Mouse (Mus musculus) limb, embryonic 14.5 days (tissue): ENCODE measurements around the gene Tsfm. TPM values are rescaled to one million over a fixed set of nuclear protein-coding genes. Genes with fewer than 3 reads are reported as not detected.

Experiments
- ATAC-seq: fragments of 200-750 bp; cut with Nextera tagmentation; 2 replicates; pipeline ENCODE4 v1.8.0; 2017; ENCODE audit warnings: low read depth, moderate number of reproducible peaks, moderate TSS enrichment; ENCODE audit not compliant: low FRiP score
- DNase-seq: peaks from one replicate; pipeline ENCODE4 v3.0.0-alpha.2; 2015; ENCODE audit warnings: low spot score
- H3K27ac ChIP-seq: fragments of 300-500 bp; sonication (generic); replicated peaks from 2 replicates; pipeline ENCODE4 v1.5.1; 2014; ENCODE audit warnings: low read depth, mild to moderate bottlenecking, low read length, moderate library complexity, mixed read lengths
- H3K27me3 ChIP-seq: fragments of 300-500 bp; sonication (generic); 2 replicates; pipeline ENCODE4 v1.6.1; 2014; ENCODE audit warnings: low read length, mixed read lengths; ENCODE audit not compliant: control insufficient read depth, insufficient read depth
- H3K36me3 ChIP-seq: fragments of 300-500 bp; sonication (generic); 2 replicates; pipeline ENCODE4 v1.6.1; 2014; ENCODE audit warnings: mild to moderate bottlenecking, low read length, moderate library complexity, mixed read lengths; ENCODE audit not compliant: control insufficient read depth, insufficient read depth
- H3K4me1 ChIP-seq: fragments of 300-500 bp; sonication (generic); 2 replicates; pipeline ENCODE4 v1.6.1; 2014; ENCODE audit warnings: antibody characterized with exemption, low read length, mixed read lengths; ENCODE audit not compliant: control insufficient read depth, insufficient read depth
- H3K4me2 ChIP-seq: fragments of 300-500 bp; sonication (generic); replicated peaks from 2 replicates; pipeline ENCODE4 v1.6.1; 2014; ENCODE audit warnings: low read depth, mild to moderate bottlenecking, low read length, moderate library complexity; ENCODE audit not compliant: severe bottlenecking
- H3K4me3 ChIP-seq: fragments of 300-500 bp; sonication (generic); replicated peaks from 2 replicates; pipeline ENCODE4 v1.5.1; 2014; ENCODE audit warnings: low read length
- H3K9ac ChIP-seq: fragments of 300-500 bp; sonication (generic); 2 replicates; pipeline ENCODE4 v1.6.1; 2014; ENCODE audit warnings: mild to moderate bottlenecking, low read depth, low read length, moderate library complexity; ENCODE audit not compliant: severe bottlenecking
- H3K9me3 ChIP-seq: fragments of 300-500 bp; sonication (generic); 2 replicates; pipeline ENCODE4 v1.6.1; 2016; ENCODE audit warnings: low read length; ENCODE audit not compliant: control insufficient read depth
- POLR2A ChIP-seq: fragments of 200-500 bp; IDR thresholded peaks from 2 replicates; pipeline ENCODE4 v1.8.0; 2012; ENCODE audit warnings: inconsistent platforms, mild to moderate bottlenecking, moderate library complexity, borderline replicate concordance; ENCODE audit not compliant: insufficient read depth, insufficient read length; ENCODE audit errors: extremely low read depth
- WGBS: fragments of 180-500 bp; shearing (Covaris S2); extraction: QIAGEN DNeasy Blood & Tissue Kit; methylation state at CpG from one replicate; pipeline ENCODE4 v1.1.7; 2014; 5-methylcytosine and 5-hydroxymethylcytosine counted together
- polyA plus RNA-seq, 2 experiments: library from polyadenylated mRNA; depleted of rRNA in 1 of 2; stranded (reverse) in 1 of 2; unstranded in 1 of 2; fragments of >200 nt; fragmentation: Nextera tagmentation in 1 of 2; extraction: Ambion mirVana in 1 of 2; gene quantifications; 2 replicates each; pipeline versions ENCODE4 v1.2.1 to v1.2.3; 2012 to 2014

Tsfm gene
- polyA plus RNA-seq, 2 experiments: 55.8 to 65.2 TPM

- DNase-seq (no peak), ATAC-seq (no peak)
- peaks cover 25% of the 10 kb centered on the region for H3K36me3 ChIP-seq
- H3K4me1 ChIP-seq: peaks cover 16% of the 10 kb centered on the region; the same call in 1 of the 2 replicates
- H3K9ac ChIP-seq: peak overlapping the region; percentile 61
- H3K27me3 ChIP-seq: 0 out of 2 replicates have a peak, but pooled peaks cover 3% of the 10 kb centered on the region
- TF ChIP-seq POLR2A: no peak
- H3K4me2 ChIP-seq: peak overlapping the region; percentile 79
- no peaks in the 10 kb centered on the region for H3K9me3 ChIP-seq
- peak overlapping the region; percentile 65 for H3K4me3 ChIP-seq
- 76% methylated on average over 9 of the region's 9 CpGs for WGBS
- no peak overlapping the region for H3K27ac ChIP-seq
Observed at GRCm38 (mm10) chr10:127071203-127071602, 40.6 kb upstream of the Tsfm start.

- ATAC-seq: peak; percentile 92
- H3K4me1 ChIP-seq: peaks cover 16% of the 10 kb centered on the region; the same call in 1 of the 2 replicates
- 2% methylated on average over 36 of the region's 36 CpGs for WGBS
- peak within 1 kb of the TSS; percentile 87 for H3K4me2 ChIP-seq
- peak within 1 kb of the TSS; percentile 61 for H3K9ac ChIP-seq
- peak within 1 kb of the TSS; percentile 65 for H3K4me3 ChIP-seq
- H3K27me3 ChIP-seq: no peaks in the 10 kb centered on the region
- peak within 1 kb of the TSS; percentile 88 for H3K27ac ChIP-seq
- peak; percentile 92; the same call in 1 of the 2 replicates for TF ChIP-seq POLR2A
- H3K36me3 ChIP-seq: peaks cover 32% of the 10 kb centered on the region
- no peaks in the 10 kb centered on the region for H3K9me3 ChIP-seq
- peak; percentile 99 for DNase-seq
Observed at GRCm38 (mm10) chr10:127070190-127071121, 39.8 kb upstream of the Tsfm start, which contains the start of gene Tspan31. TSS of gene Tspan31 (minus strand) at chr10:127070264.

- DNase-seq: peak; percentile 79
- peak; percentile 73 for ATAC-seq
- WGBS: 8% methylated on average over 30 of the region's 30 CpGs
Observed at GRCm38 (mm10) chr10:127069281-127070189, 38.9 kb upstream of the Tsfm start.

GRCm38 (mm10) chr10:127068360-127069038, 37.9 kb upstream of the Tsfm start:
- 70% methylated on average over 9 of the region's 9 CpGs for WGBS
- no peak for TF ChIP-seq POLR2A
- Histone ChIP-seq H3K9ac (peak overlapping the region; percentile 61; the same call in 1 of the 2 replicates), H3K27ac (no peak overlapping the region), H3K4me2 (peak overlapping the region; percentile 87), H3K4me3 (peak overlapping the region; percentile 65; the same call in 1 of the 2 replicates), H3K27me3 (no peaks in the 10 kb centered on the region), H3K4me1 (peaks cover 20% of the 10 kb centered on the region; the same call in 1 of the 2 replicates), H3K9me3 (no peaks in the 10 kb centered on the region), H3K36me3 (peaks cover 44% of the 10 kb centered on the region)
- no peak for ATAC-seq
- no peak for DNase-seq

More at GRCm38 (mm10) chr10:127069281-127070189, 38.9 kb upstream of the Tsfm start:
- Histone ChIP-seq H3K27ac (peak overlapping the region; percentile 88), H3K27me3 (no peaks in the 10 kb centered on the region), H3K4me3 (peak overlapping the region; percentile 65), H3K9me3 (no peaks in the 10 kb centered on the region), H3K4me2 (peak overlapping the region; percentile 87), H3K9ac (peak overlapping the region; percentile 61), H3K4me1 (peaks cover 20% of the 10 kb centered on the region; the same call in 1 of the 2 replicates), H3K36me3 (peaks cover 42% of the 10 kb centered on the region)
- TF ChIP-seq POLR2A: no peak
